Mouse (Mus musculus) WW6 (cell line): ENCODE measurements around the gene Gm10377.
"Not testable (repeated sequence)": the region's sequence is repeated elsewhere in the genome, so short reads cannot be mapped to it uniquely, and the experiment has no call there.

ENCODE experiments used
- DNase-seq: peaks from one replicate; pipeline ENCODE4 v3.0.0-alpha.2; 2013; ENCODE audit warnings: low read depth, low spot score

The Gm10377 gene

DNA sequence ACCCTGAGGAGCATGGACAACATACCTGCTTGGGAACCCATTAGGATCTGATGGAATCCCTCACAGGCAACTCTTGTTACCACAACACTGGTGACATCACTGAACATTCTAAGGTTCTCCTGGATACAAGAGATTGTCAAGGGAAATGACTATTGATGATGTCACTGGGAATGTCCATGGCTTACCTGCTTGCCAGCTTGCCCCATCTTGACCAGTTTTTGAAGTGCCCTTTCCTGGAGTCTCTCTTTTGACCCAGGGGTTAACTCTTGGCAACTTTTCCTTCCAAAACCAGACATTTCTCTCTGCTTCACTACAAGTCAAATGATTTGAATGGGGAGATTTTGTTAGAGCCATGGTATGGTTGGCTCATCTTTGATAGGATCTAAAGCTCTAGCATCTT is at the start of gene Gm10377:
Gm10377 (minus strand) TSS at position 101 of the 400 bp plus-strand sequence.
- not testable (repeated sequence) for DNase-seq

GRCm38 (mm10) chr14:42768721-42769120 is 29.1 kb downstream of the Gm10377 start, which contains the start of gene Gm3015:
Gene Gm3015, minus strand, starts transcription at chr14:42768821.
- not testable (repeated sequence) for DNase-seq
